Mouse (Mus musculus) limb, embryonic 15.5 days (tissue): ENCODE data around the gene Cldn20. TPM values are rescaled to one million over a fixed set of nuclear protein-coding genes. Genes with fewer than 3 reads are reported as not detected.

Experiments
- polyA plus RNA-seq: library from polyadenylated mRNA; unstranded; fragments of >200 nt; fragmentation: Nextera tagmentation; extraction: Ambion mirVana; gene quantifications from 2 replicates; pipeline ENCODE4 v1.2.1, GENCODE M21; 2015

Gene Cldn20
- polyA plus RNA-seq, 1 experiment from 2014 or later, result 0.32 TPM

Other genes with a start within 250 kb of the Cldn20 start
- 17.8 and 19.2 TPM in 2 replicates for gene Tiam2, start 206.0 kb upstream of the Cldn20 start, polyA plus RNA-seq
- gene Tfb1m, start 25.2 kb downstream of the Cldn20 start, polyA plus RNA-seq, result 14.4 and 14.8 TPM in 2 replicates
- not detected in 2 replicates for gene Nox3, start 163.7 kb downstream of the Cldn20 start, polyA plus RNA-seq